In the genomic region with DNA sequence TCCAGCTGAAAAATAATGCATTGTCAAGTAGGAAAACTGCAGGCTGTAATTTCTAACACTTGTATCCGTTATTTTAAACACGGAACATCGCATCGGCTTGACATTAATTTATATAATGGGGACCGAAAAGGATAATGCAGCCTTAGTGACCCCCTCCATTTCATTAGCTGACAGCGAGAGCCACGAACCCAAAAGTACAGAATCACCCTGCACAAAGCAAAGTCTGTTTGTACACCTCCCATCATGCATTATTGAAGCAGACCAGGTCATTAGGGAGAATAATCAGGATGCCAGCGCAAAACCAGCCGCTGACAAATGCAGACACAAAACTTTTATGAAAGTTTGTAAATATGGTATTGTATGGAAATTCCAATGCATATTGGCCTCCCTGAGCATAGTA, we compare ENCODE assay signal across 25 mouse cellular contexts.
"Had no signal": no experiment of that assay in that cellular context is flagged by ENCODE, and none has a peak within 500 bp of the region (broad histone marks: within the 10 kb centered on the region; RNA-seq: fewer than 3 reads in every experiment).

No protein-coding gene starts in this region.

- DNase-seq: gastrocnemius, postnatal 14 days; gastrocnemius, postnatal 36 days; heart, adult 11 months; heart, adult 2 months; heart, postnatal 14 days; heart, postnatal 36 days; kidney, adult 11 months; kidney, adult 2 months; kidney, postnatal 10 days; kidney, postnatal 25 days; kidney, postnatal 4 days; liver; liver, embryonic 13.5 days had no signal

- H3K9me3 ChIP-seq: heart, embryonic 13.5 days; heart, embryonic 15.5 days; hindbrain, embryonic 13.5 days; hindbrain, embryonic 15.5 days; limb, embryonic 10.5 days; limb, embryonic 12.5 days; liver, embryonic 13.5 days had no signal

- H3K27ac ChIP-seq: heart, adult 2 months; heart, embryonic 13.5 days; heart, embryonic 15.5 days; hindbrain, embryonic 13.5 days; hindbrain, embryonic 15.5 days; hindbrain, postnatal 0 days; layer of hippocampus, adult 2 months; left cerebral cortex, adult 2 months; limb, embryonic 10.5 days; limb, embryonic 12.5 days; liver, embryonic 13.5 days had no signal

- H3K4me1 ChIP-seq: heart, embryonic 13.5 days; heart, embryonic 15.5 days; hindbrain, embryonic 13.5 days; hindbrain, embryonic 15.5 days; limb, embryonic 10.5 days; limb, embryonic 12.5 days; liver, embryonic 13.5 days had no signal

- H3K36me3 ChIP-seq: heart, embryonic 13.5 days; heart, embryonic 15.5 days; hindbrain, embryonic 13.5 days; hindbrain, embryonic 15.5 days; limb, embryonic 10.5 days; limb, embryonic 12.5 days; liver, embryonic 13.5 days had no signal

- ATAC-seq: hindbrain, postnatal 0 days; intestine, embryonic 16.5 days had no signal

- H3K9ac ChIP-seq: heart, embryonic 13.5 days; heart, embryonic 15.5 days; hindbrain, embryonic 13.5 days; hindbrain, embryonic 15.5 days; limb, embryonic 12.5 days; liver, embryonic 13.5 days had no signal

- H3K4me2 ChIP-seq: heart, embryonic 11.5 days; heart, embryonic 13.5 days; heart, embryonic 15.5 days; hindbrain, embryonic 13.5 days; hindbrain, embryonic 15.5 days; limb, embryonic 12.5 days; liver, embryonic 11.5 days; liver, embryonic 13.5 days had no signal

- H3K4me3 ChIP-seq: heart, adult 2 months; heart, embryonic 13.5 days; heart, embryonic 15.5 days; hindbrain, embryonic 13.5 days; hindbrain, embryonic 15.5 days; layer of hippocampus, adult 2 months; left cerebral cortex, adult 2 months; limb, embryonic 10.5 days; limb, embryonic 12.5 days; liver, embryonic 13.5 days had no signal

- H3K27me3 ChIP-seq: heart, embryonic 13.5 days; heart, embryonic 15.5 days; hindbrain, embryonic 13.5 days; hindbrain, embryonic 15.5 days; limb, embryonic 12.5 days; liver, embryonic 13.5 days had no signal
